Mouse (Mus musculus): ENCODE data around the gene Trp53rka.

DNA sequence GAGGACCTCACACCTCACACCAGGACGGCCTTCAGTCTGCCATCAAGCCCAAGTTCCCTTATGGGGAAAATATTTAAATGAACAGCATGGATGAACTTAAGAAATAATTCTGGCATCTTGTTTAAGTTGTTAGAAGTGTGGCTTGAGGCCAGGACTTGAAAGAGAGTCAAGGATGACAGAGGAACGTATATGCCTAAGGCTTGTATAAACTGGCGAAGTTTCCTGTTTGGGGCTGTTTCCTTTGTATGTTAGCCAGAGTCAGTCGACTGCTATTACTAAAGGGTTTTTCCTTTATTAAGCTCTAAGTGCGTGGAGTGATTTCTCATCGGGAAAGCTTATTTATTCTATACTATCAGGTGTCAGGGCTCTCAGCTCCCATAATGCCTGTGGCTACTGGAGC, 5.7 kb upstream of the Trp53rka start:
- no peak for TF ChIP-seq CTCF (IDR thresholded peaks at IDR 0.05; ENCODE audit: low read depth, low read length)
- TF ChIP-seq POLR2A (IDR thresholded peaks at IDR 0.05; ENCODE audit: extremely low read depth, insufficient read depth, low read length): no peak

Data from liver, adult 2 months (tissue).